Mouse (Mus musculus) kidney, postnatal 36 days (tissue): ENCODE results near the gene Olfr325.
"Not testable (repeated sequence)": the region's sequence is repeated elsewhere in the genome, so short reads cannot be mapped to it uniquely, and the experiment has no call there.

Experiments used
- DNase-seq, 2 experiments: peaks; one replicate each; pipeline ENCODE4 v3.0.0; 2021 to 2022; ENCODE audit warnings: mixed read lengths in 2 of 2

Gene Olfr325

DNA sequence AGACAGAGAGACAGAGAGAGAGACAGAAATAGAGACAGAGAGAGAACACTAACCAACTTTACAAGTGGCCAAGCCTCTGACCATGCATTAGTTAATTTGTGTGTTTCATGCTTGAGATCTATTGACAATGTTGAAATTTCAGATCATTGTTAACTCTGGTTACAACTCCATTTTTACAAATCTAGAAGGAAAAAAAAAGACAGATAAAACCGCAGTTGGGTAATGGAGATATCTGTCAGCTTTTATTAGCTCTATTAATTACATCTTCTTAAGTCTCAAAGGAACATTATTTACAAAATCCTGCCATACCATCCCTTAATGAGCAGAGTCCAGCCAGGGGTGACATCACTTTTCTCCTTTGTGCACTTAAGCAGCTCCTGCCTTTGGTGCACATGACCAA, at the start of gene Olfr325:
TSS of gene Olfr325 (plus strand) at position 301 of the 400 bp plus-strand sequence.
- DNase-seq: no peak

DNA sequence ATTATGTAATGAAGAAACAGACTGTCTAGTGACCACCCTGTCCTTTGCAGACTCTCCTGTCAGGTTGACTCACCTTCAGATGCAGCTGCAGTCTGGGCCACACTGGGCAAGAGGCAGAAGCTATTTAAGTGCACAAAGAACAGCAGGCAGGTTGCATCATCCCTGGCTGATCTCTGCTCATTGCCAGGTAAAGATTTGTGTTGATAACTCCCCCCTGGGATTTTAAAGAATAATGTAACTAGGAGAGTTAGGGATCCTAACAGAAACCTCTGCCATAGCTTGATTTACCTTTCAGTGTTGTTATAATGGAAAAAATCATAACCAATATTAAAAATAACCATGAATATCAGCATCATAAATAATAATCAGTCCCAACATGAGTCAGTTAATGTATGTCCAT, 42.8 kb upstream of the Olfr325 start, which contains the start of gene Olfr330:
TSS of gene Olfr330 (minus strand) at position 101 of the 400 bp plus-strand sequence.
- DNase-seq: not testable (repeated sequence)

DNA sequence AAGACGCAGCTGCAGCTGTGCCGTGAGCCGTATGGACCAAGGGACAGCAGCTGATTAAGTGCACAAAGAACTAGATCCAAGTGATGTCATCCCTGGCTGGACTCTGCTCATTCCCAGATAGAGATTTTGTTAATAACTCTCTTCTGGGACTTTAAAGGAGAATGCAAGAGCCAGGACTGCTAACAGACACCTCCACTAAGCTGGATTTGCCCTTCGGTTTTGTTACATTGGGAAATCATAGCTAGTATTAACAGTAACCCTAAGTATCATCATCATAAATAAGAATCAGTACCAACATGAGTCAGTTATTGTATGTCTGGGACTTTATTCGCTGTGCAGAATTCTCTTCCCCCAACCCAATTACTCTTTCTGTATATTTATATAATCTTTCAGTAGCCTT, 31.2 kb upstream of the Olfr325 start, which contains the start of gene Olfr329-ps:
TSS of gene Olfr329-ps (minus strand) at position 101 of the 400 bp plus-strand sequence.
- DNase-seq: no peak

DNA sequence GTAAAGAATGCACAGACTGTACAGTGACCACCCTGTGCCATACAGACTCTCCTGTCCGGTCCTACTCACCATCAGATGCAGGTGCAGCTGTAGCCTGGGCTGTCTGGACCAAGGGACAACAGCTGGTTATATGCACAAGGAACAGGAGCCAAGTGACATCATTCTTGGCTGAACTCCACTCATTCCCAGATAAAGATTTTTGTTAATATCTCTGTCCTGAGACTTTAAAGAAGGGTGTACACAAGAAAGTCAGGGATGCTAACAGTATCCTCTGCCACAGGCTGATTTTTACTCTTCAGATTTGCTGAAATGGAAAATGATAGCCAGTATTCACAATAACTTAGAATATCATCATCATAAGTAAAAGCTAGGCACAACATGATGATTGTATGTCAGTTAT, 22.0 kb upstream of the Olfr325 start, which contains the start of gene Olfr328:
TSS of gene Olfr328 (minus strand) at position 101 of the 400 bp plus-strand sequence.
- DNase-seq: no peak

DNA sequence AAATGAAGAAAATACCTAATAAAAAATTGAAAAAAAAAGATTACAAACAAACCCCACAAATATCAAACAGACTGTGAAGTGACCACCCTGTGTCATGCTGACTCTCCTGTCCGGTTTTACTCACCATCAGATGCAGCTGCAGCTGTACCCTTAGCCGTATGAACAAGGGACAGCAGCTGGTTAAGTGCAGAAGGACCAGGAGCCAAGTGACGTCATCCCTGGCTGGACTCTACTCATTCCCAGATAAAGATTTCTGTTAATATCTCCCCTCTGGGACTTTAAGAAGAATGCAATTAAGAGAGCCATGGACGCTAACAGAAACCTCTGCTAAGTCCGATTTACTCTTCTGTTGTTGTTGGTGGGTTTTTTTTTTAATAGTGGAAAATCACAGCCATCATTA, 7.1 kb upstream of the Olfr325 start, which contains the start of gene Olfr224:
TSS of gene Olfr224 (minus strand) at position 149 of the 400 bp plus-strand sequence.
- no peak for DNase-seq

DNA sequence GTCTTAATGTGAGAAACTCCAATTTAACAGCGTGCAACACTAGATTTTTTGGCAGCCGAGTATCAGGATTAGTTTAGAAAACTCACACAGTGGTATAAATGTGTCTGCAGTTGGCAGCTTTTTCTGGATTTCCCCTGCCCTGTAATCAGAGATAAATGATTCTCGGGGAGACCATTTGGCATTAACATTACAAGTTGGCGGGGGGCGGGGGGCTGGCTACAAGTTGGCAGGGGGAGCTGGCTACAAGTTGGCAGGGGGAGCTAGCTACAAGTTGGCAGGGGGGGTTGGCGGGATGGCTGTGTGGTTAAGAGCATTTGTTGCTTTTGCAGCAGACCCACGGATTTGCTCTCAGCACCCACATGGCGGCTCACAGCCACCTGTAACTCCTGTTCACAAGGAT, 1.1 kb downstream of the Olfr325 start:
- no peak for DNase-seq

DNA sequence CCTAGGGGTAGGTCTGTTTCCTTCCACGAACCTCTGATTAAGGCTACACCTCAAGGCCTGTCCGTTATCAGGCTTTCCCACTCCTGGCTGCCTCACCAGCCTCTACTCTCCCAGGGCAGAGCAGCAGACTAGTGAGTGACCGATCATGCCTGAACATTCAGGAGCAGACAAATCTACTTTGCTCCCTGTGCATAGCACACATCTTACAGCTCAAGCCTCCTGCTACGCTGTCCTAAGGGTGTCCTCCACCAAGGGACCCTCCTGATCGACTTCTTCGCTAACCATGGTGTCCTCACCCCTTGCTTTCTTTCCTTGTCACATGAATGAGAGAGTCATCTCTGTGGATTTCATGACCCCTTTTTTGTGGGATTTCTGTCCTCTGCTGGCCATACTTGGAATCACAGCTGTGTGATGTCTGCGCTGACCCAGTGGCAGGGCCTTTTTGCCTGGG, 10.4 kb downstream of the Olfr325 start:
- DNase-seq: peak; percentile 13 to 73

DNA sequence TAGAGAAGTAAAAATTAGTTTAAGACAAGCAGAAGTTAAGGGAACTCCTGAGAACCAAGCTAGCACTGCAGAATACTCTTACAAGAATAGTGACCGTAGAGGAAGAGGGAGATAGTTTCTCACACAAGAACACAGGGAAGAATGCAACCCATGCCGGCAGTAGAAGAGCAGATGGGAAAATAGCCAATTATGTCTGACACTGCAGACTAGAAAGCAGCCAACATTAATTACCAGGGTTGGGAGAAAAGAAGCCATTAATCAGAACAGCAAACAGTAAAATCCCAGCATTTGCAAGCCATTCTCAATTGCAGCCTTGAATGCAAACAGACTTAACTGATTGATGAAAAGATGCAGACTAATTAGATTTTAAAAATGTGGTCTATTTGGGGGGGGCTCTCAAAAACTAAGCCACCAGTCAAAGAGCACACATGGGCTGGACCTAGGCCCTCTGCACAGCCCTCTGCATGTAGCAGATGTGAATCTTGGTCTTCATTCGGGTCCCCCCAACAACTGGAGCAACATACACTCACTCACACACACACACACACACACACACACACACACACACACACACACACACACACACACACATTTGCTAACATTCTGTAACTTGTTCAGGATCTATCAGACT, 11.2 kb downstream of the Olfr325 start:
- DNase-seq: no peak

DNA sequence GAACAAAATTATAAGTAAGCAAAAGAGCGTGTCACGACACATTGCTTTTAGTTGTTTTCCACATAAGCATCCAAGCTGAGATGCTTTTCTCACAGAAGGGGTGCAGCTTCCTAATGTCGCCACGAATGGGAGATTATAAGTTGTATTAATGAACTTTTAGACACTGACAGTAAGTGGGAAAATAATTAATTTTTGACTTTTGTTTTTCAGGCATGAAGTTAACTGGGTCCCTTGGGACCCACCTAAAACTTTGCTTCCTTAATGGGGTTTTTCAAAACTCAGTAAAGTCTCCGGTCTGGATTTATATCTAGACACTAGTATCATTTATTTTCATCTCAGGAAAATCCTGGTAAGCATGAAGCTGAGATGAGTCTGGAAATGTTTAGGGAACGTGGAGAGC, 17.3 kb downstream of the Olfr325 start, which contains the start of gene Olfr324:
TSS of gene Olfr324 (plus strand) at position 301 of the 400 bp plus-strand sequence.
- DNase-seq: no peak

DNA sequence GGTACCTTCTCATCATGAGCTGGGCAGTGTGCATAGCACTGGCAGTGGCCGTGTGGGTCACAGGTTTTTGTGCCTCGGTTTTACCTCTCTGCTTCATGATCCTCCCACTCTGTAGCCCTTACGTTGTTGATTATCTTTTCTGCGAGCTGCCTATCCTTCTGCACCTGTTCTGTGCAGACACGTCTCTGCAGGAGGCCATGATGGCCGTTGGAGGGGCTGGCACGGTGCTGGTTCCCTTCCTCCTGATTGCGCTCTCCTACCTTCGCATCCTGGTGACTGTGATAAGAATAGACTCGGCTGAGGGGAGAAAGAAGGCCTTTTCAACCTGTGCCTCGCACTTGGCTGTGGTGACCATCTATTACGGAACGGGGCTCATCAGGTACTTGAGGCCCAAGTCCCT, 20.3 kb downstream of the Olfr325 start:
- no peak for DNase-seq

DNA sequence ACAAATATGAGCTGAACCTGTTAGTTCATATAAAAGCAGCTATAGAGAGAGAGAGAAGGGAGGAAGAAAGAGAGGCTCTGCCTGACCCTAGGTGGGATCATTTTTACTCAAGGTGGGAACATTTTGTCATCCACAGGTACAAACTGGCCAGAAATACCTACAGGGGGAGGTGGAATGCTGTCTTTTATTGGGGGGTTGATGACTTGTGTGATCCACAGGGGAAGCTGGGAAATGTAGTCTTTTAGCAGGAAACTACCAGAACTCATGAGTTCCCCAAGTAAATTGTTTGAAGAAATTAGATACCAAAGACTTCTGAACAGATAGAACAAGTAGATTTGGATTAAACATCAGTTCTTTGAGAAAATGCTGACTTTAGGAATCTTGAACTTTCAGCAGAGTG, 24.5 kb downstream of the Olfr325 start:
- no peak for DNase-seq

DNA sequence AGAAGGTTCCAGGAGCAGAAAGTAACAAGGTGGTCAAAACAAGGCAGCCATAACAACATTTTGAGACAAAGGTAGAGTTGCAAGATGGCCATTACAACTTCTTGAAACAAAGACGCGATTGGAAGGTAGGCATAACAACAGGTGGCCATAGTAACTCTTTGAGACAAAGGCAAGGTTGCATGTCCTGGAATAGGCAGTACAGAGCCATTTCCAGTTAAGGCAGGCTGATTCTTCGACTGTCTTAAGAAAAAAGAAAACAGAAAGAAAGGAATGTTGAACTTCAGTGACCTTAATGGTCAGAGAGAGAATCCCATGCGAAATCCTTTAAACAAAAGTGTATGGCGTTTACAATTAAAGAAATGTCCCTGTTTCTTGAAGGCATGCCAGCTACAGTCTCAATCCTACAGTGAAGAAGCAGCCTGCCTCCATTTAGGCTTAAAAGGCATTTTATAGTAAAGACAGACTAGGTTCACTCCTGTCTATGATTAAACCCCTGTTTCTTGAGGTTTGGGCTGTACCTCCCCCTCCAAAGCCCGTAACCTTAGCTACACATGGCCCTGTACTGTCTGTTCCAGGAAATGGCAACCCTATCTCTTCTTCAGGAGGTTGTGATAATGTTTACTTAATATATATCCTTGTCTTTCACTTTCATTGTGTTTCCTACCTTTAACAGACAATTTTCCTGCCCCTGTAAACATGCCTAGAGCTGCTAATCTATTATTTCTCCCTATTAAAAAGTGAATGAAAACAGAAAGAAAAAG, 25.4 kb downstream of the Olfr325 start:
- no peak for DNase-seq

DNA sequence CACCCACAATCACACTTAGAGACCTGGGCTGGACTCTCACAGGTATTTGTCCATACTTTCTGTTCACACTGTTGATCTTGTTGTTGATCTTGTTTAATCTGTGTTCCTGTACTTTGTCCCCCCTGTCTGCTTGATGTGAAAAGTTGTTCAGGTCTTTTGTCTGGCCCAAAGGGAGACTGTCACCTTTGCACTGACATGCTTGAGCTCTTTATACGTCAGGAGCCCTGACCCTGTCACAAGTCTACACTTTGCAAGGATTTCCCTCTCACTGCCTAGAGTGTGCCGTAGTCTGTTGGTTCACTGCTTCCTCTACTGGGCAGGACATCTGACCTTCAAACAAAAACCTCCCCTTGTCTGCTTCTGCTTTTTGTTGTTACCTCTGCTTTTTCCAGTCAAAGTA, 27.2 kb downstream of the Olfr325 start:
- no peak for DNase-seq

DNA sequence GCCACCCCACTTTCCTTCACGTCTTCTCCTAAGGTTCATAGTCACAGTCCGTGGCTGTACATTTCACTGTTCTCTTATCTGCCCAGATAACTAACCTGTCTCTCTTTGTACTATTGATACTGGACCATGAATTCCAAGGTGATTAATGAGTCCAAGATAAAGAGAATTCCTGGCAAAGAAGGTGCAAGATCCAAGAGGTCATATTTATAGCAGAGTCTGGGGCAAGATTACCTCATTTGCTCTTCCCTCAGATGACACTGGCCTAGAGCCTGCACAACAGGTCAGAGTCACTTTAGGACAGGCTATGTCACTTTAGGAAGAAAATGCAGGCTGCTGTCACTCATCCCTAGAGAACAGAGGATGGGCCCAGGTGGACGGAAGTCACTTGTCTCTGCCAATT, 27.7 kb downstream of the Olfr325 start:
- no peak for DNase-seq

DNA sequence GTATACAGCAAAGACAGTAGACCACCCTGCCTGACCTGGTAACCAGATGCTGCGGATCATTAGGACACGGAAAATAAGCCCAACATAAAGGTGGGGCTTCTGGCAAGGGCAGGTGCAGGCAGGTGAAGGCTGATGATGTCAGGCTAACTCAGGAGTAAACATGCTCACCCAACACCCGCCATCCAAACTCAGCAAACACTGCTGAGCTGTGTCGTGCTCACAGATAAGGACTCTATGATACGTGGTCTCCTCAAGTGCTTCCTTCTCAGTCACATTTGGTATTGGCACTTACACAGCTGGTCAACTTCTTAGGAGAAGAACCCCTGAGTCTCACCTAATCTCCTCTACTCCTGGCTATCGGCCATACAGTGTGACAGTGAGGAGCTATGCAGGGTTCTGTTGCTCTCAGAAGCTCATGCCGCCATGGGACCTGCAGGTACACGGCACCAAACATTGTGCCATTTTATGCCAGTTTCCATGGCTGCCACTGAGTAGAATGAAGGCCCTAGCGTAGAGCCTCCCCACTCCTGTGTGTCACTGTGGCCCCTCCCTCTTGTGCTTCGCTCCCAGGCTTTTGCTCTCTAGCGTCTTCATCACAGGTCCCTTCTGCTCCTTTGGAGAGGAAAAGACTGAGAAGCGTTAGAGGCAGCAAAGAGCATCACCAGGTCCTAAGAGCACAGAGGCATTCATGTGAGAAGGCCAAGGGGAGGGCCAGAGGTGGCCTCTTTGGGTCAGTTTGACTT, 28.8 kb downstream of the Olfr325 start:
- DNase-seq: no peak

DNA sequence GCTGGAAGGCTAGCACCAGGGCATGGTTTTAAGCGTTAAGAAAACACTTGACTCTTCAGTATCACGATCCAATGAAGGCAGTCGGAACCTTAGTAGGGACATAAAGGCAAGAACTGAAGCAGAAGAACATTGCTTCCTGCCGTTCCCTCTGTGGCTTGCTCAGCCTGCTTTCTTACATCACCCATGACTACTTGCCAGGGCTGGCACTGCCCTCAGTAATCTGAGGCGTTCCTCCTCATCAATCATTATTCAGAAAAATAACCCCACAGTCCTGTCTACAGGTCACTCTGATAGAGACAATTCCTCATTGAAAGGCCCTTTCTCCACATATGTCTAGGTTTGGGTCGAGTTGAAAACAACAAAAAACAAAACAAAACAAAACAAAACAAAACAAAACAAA, 29.5 kb downstream of the Olfr325 start:
- peak in 1 of 2 experiments; percentile 9 for DNase-seq

DNA sequence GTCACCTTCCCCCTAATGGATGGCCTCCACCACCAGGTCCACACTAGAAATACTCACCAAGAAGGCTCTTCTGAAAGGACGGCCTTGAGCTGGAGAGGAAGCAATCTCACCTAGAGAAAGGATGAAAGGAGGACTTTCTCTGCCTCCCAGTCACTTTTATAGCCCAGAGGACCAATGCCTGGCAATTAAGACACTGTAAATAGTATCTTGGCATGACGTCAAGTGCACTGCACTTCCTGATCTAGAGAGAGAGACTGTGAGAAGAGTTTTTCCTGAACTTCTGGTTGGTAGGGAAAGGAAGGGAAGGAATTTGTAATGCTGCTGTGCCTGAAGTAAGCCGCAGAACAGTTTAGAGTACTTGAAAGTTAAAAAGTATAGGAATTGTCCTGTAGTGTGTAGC, 35.8 kb downstream of the Olfr325 start:
- no peak for DNase-seq

DNA sequence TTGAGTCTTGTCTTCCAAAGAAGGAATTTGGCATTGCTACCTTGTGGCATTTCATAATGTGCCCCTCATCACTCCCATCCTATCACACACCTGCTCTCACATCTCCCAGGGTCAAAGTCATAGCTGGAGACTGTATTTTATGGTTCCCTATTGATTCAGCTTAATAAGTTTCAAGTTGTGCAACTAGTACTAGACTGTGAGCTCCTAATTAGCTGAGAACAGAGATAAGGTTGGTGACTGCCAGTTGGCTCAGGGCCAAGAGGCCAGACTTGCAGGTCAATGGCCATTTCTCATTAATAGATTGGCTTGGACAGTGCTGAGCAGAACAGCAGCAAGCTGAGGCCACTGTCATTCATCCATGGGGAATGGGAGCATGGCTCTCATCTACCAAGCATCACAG, 37.0 kb downstream of the Olfr325 start:
- peak; percentile 34 to 52 for DNase-seq

DNA sequence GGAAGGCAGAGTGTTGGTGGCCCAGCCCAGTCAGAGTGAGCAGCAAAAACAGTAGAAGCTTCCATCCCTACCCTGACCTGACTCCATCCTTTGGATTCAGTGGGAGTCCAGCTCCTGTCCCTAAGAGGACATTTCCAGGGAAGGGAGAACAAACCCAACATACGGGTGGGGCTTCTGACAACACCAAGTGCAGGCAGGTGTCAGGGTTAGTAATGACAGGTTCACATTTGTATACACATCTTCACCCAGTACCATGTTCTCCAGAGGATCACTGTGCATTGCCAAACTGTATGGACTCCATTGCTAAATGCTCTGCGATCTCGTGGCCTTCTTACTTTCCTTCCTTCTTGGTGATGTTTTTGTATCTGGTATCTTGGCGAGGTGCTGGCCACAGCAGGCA, 38.4 kb downstream of the Olfr325 start, which contains the start of gene 2210407C18Rik:
TSS of gene 2210407C18Rik (minus strand) at position 101 of the 400 bp plus-strand sequence.
- DNase-seq: no peak

DNA sequence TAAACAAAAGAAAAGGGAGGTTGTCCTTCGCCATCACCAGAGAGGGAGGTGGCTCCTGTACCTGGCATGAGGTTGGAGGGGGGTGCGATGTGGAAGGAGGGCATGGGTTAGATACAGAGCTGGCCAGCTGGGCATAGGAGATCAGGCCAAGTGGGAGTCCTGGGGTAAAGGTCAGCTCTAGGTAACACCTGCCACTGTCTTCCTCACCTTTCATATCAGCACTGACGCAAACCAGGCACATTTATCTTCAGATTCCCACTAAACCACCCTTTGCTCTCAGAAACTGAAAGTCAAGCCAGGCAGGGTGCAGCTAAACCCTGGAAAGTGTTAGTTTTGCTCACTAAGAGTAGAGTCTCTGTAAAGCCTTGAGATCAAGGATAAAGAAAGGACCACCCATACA, 40.8 kb downstream of the Olfr325 start:
- DNase-seq: no peak

DNA sequence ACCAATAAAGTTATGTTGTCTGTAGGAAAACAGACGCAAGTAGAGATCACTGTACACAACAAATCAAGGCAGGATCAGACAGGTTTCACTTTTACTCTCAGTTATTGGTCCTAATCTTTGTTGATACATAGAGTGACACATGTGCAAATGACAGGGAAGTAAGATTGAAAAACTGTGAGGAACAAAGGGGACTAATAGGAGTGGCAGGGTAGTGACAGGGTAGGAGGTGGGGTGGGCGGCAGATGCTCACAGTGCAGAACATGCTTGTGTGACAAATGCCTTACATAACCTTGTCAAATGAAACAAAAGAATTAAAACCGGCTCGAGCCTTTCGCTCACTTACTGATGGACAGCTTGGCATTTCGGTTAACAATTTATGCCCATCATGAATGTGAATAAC, 41.3 kb downstream of the Olfr325 start:
- no peak for DNase-seq

DNA sequence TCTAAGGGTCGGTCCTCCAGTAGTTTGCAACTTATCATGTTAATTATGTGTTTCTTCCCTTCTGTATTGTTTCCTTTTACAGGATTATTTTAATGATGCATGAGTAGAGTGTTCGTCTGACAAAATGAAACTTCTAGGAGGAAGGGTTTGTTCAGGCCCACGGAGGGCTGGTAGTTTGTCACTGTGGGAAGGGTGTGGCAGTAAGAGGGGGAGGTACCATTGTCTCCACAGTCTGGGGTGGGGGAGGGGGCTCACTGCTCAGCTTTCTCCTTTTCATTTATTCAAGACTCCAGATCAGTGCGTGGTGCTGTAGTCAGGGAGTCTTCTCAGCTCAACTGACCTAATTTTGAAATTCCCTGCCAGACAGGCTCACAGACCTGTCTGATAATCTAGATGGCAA, 48.6 kb downstream of the Olfr325 start:
- DNase-seq: no peak

DNA sequence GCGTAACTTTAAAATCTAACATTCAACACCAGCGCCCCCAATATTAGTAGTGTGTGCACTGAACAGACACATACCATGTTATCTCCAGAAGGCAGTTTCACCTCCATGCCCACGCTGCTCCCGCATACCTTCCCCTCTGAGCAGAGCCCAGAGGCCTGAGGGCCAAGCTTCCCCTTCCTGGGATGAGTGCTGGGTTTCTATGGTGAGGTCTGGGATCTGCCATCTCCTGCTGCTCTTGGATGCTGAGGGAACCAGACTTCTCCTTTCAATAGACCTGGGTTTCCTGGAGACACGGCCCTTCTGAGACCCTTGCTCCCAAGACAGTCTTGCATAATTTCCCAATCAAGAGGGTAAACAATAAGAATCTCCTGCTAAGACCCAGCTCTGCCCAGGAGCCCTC, 52.9 kb downstream of the Olfr325 start, which contains the start of gene Olfr323:
TSS of gene Olfr323 (minus strand) at position 101 of the 400 bp plus-strand sequence.
- no peak for DNase-seq
